Mouse (Mus musculus) heart, postnatal 0 days (tissue): Measurements from ENCODE around the gene Lat. TPM values are rescaled to one million over a fixed set of nuclear protein-coding genes. Genes with fewer than 3 reads are reported as not detected.
A peak's percentile ranks its signal among the peaks of the same experiment; 100 is the strongest.
"Not testable (repeated sequence)": the region's sequence is repeated elsewhere in the genome, so short reads cannot be mapped to it uniquely, and the experiment has no call there.

Experiments used
- ATAC-seq: fragments of 200-750 bp; cut with Nextera tagmentation; 2 replicates; pipeline ENCODE4 v1.8.0; 2017; ENCODE audit warnings: low read depth, moderate number of reproducible peaks, moderate library complexity; ENCODE audit not compliant: insufficient read depth
- DNase-seq: peaks from one replicate; pipeline ENCODE4 v3.0.0-alpha.2; 2016; ENCODE audit warnings: low spot score
- H3K27ac ChIP-seq: fragments of 300-500 bp; sonication (generic); 2 replicates; pipeline ENCODE4 v1.5.1; 2014; ENCODE audit warnings: low read depth, mild to moderate bottlenecking
- H3K27me3 ChIP-seq: fragments of 300-500 bp; sonication (generic); 2 replicates; pipeline ENCODE4 v1.6.1; 2014; ENCODE audit warnings: low read length, mixed read lengths; ENCODE audit not compliant: control insufficient read depth, insufficient read depth
- H3K36me3 ChIP-seq: fragments of 300-500 bp; sonication (generic); replicated peaks from 2 replicates; pipeline ENCODE4 v1.6.1; 2014; ENCODE audit warnings: low read length, mixed read lengths; ENCODE audit not compliant: control insufficient read depth, insufficient read depth
- H3K4me1 ChIP-seq: fragments of 300-500 bp; sonication (generic); 2 replicates; pipeline ENCODE4 v1.6.1; 2014; ENCODE audit warnings: antibody characterized with exemption; ENCODE audit not compliant: control insufficient read depth, insufficient read depth
- H3K4me2 ChIP-seq: fragments of 300-500 bp; sonication (generic); 2 replicates; pipeline ENCODE4 v1.6.1; 2014; ENCODE audit warnings: low read depth, mild to moderate bottlenecking, low read length, moderate library complexity
- H3K4me3 ChIP-seq: fragments of 300-500 bp; sonication (generic); 2 replicates; pipeline ENCODE4 v1.5.1; 2014; ENCODE audit warnings: low read depth, low read length
- H3K9ac ChIP-seq: fragments of 300-500 bp; sonication (generic); replicated peaks from 2 replicates; pipeline ENCODE4 v1.6.1; 2014; ENCODE audit warnings: low read depth, low read length, mixed read lengths
- H3K9me3 ChIP-seq: fragments of 300-500 bp; sonication (generic); replicated peaks from 2 replicates; pipeline ENCODE4 v1.6.1; 2016; ENCODE audit warnings: low read length; ENCODE audit not compliant: control insufficient read depth
- CTCF ChIP-seq: IDR thresholded peaks from 2 replicates; pipeline ENCODE4 v1.5.1; 2016; ENCODE audit warnings: antibody characterized with exemption, control low read depth, low read depth
- EP300 ChIP-seq: IDR thresholded peaks from 2 replicates; pipeline ENCODE4 v1.6.1; 2016; ENCODE audit warnings: antibody characterized with exemption, low read depth
- WGBS: fragments of 180-500 bp; shearing (Covaris S2); extraction: QIAGEN DNeasy Blood & Tissue Kit; methylation state at CpG from one replicate; pipeline ENCODE4 v1.1.7; 2014; 5-methylcytosine and 5-hydroxymethylcytosine counted together
- polyA plus RNA-seq: library from polyadenylated mRNA; unstranded; fragments of >200 nt; fragmentation: Nextera tagmentation; extraction: Ambion mirVana; gene quantifications from 2 replicates; pipeline ENCODE4 v1.2.1, GENCODE M21; 2015
- total RNA-seq: library from RNA; depleted of rRNA; stranded (reverse); fragments of >200 nt; gene quantifications from 2 replicates; pipeline ENCODE4 v1.2.3, GENCODE M21; 2014; ENCODE audit warnings: low replicate concordance

Lat gene
- total and polyA plus RNA-seq, 2 experiments from 2014 or later, result 0.73 to 0.75 TPM

GRCm38 (mm10) chr7:126411061-126411460, 41.7 kb upstream of the Lat start:
- no peaks in the 10 kb centered on the region for H3K4me1 ChIP-seq
- no peaks in the 10 kb centered on the region for H3K9me3 ChIP-seq
- H3K27ac ChIP-seq, result no peak overlapping the region
- DNase-seq (no peak), ATAC-seq (no peak)
- 76% methylated on average over 4 of the region's 4 CpGs for WGBS
- no peak overlapping the region for H3K4me2 ChIP-seq
- no peaks in the 10 kb centered on the region for H3K36me3 ChIP-seq
- no peak overlapping the region for H3K9ac ChIP-seq
- no peaks in the 10 kb centered on the region for H3K27me3 ChIP-seq
- no peak for TF ChIP-seq EP300
- TF ChIP-seq CTCF, result no peak
- H3K4me3 ChIP-seq, result no peak overlapping the region

- TF ChIP-seq EP300 (no peak), CTCF (no peak)
- H3K4me3 ChIP-seq, result no peak overlapping the region
- no peaks in the 10 kb centered on the region for H3K27me3 ChIP-seq
- H3K9ac ChIP-seq, result no peak overlapping the region
- H3K36me3 ChIP-seq, result no peaks in the 10 kb centered on the region
- no peak for DNase-seq
- no peak for ATAC-seq
- H3K9me3 ChIP-seq, result no peaks in the 10 kb centered on the region
- H3K4me2 ChIP-seq, result no peak overlapping the region
- WGBS, result 60% methylated on average over 2 of the region's 2 CpGs
- no peak overlapping the region for H3K27ac ChIP-seq
- H3K4me1 ChIP-seq, result no peaks in the 10 kb centered on the region
Observed at GRCm38 (mm10) chr7:126408686-126409085, 39.3 kb upstream of the Lat start.

GRCm38 (mm10) chr7:126402518-126402917, 33.1 kb upstream of the Lat start:
- not testable (repeated sequence) for H3K4me3 ChIP-seq, ATAC-seq

GRCm38 (mm10) chr7:126399548-126399947, 30.2 kb upstream of the Lat start:
- Histone ChIP-seq H3K4me2 (no peak overlapping the region), H3K27me3 (no peaks in the 10 kb centered on the region), H3K36me3 (no peaks in the 10 kb centered on the region), H3K4me1 (0 out of 2 replicates have a peak, but pooled peaks cover 3% of the 10 kb centered on the region), H3K27ac (no peak overlapping the region), H3K9me3 (no peaks in the 10 kb centered on the region), H3K9ac (no peak overlapping the region), H3K4me3 (no peak overlapping the region)
- 10% methylated on average over 5 of the region's 5 CpGs for WGBS
- no peak for ATAC-seq
- no peak for TF ChIP-seq EP300
- peak; percentile 91 for TF ChIP-seq CTCF
- peak; percentile 66 for DNase-seq

More at GRCm38 (mm10) chr7:126402518-126402917, 33.1 kb upstream of the Lat start:
- not testable (repeated sequence) for H3K27me3 ChIP-seq, H3K4me1 ChIP-seq, H3K9me3 ChIP-seq, DNase-seq, H3K27ac ChIP-seq, H3K4me2 ChIP-seq, H3K9ac ChIP-seq, H3K36me3 ChIP-seq
- 73% methylated on average over 6 of the region's 8 CpGs for WGBS

GRCm38 (mm10) chr7:126397822-126398221, 28.5 kb upstream of the Lat start:
- Histone ChIP-seq H3K36me3 (no peaks in the 10 kb centered on the region), H3K4me3 (no peak overlapping the region), H3K27ac (no peak overlapping the region), H3K4me1 (0 out of 2 replicates have a peak, but pooled peaks cover 3% of the 10 kb centered on the region), H3K4me2 (no peak overlapping the region), H3K27me3 (no peaks in the 10 kb centered on the region), H3K9me3 (no peaks in the 10 kb centered on the region), H3K9ac (no peak overlapping the region)
- no peak for ATAC-seq
- 87% methylated on average over 4 of the region's 4 CpGs for WGBS
- TF ChIP-seq EP300 (no peak), CTCF (no peak)
- DNase-seq, result no peak

- TF ChIP-seq EP300, result no peak
- no peak for TF ChIP-seq CTCF
- H3K36me3 ChIP-seq, result no peaks in the 10 kb centered on the region
- peak overlapping the region; percentile 22; the same call in 1 of the 2 replicates for H3K4me2 ChIP-seq
- H3K9ac ChIP-seq, result no peak overlapping the region
- no peak overlapping the region for H3K27ac ChIP-seq
- no peak for DNase-seq
- no peaks in the 10 kb centered on the region for H3K27me3 ChIP-seq
- WGBS, result 28% methylated on average over 6 of the region's 6 CpGs
- H3K9me3 ChIP-seq, result no peaks in the 10 kb centered on the region
- H3K4me3 ChIP-seq, result no peak overlapping the region
- no peak for ATAC-seq
- H3K4me1 ChIP-seq, result 0 out of 2 replicates have a peak, but pooled peaks cover 3% of the 10 kb centered on the region
Observed at GRCm38 (mm10) chr7:126397221-126397620, 27.9 kb upstream of the Lat start.
